Mouse (Mus musculus): ENCODE results near the gene Tbc1d22b.

DNA sequence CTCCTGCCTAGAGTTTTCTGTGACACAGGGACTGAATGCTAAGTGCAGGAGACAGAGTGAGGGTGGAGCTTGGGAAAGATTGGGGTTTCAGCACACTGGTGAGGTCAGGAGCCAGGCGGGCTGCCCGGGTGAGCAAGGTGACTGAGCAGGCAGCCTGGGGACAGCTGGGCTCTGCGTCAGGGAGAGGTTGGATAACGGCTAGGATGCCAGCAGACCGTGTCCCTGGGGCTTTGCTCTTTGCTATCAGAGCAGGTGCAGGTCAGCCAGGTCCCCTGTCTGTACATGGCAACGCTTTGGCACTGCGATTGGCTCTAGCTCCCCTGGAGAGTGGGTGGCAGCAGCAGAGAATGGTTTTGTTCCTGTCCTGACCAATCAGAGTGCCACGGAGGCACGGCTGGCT is 77.7 kb downstream of the Tbc1d22b start:
- TF ChIP-seq CTCF (IDR thresholded peaks at IDR 0.05; ENCODE audit: extremely low read depth, insufficient read depth, low read length) (no peak), POLR2A (IDR thresholded peaks at IDR 0.05; ENCODE audit: extremely low read depth, insufficient read depth, low read length) (no peak)

Data from cortical plate, adult 2 months (tissue).